In genomic region chr1:192091806-192092772, GRCm38 (mm10) we compare ENCODE assay signal across 7 mouse cellular contexts. TPM values are rescaled to one million over a fixed set of nuclear protein-coding genes. Genes with fewer than 3 reads are reported as not detected.
DNase-seq lines count a peak whose midpoint lies in the region; ATAC-seq lines count a peak whose summit lies in the region.

TSS of gene Traf5 (minus strand) at chr1:192092559.

- WGBS in embryonic facial prominence, embryonic 10.5 days = 3% methylated on average over 63 of the region's 63 CpGs
- WGBS in limb, embryonic 11.5 days = 2% methylated on average over 63 of the region's 63 CpGs
- whole genome bisulfite sequencing in midbrain, embryonic 14.5 days = 3% methylated on average over 63 of the region's 63 CpGs

- peak; percentile 84 for ATAC-seq in granulocyte monocyte progenitor cell, adult 5-6 weeks (replicated peaks; ENCODE audit: poor library complexity, severe bottlenecking)
- peak; percentile 96 for ATAC-seq in limb, embryonic 11.5 days (ENCODE audit: insufficient number of reproducible peaks, low FRiP score, low TSS enrichment, low read depth)
- peak; percentile 97 for ATAC-seq in midbrain, embryonic 14.5 days (ENCODE audit: low FRiP score, low TSS enrichment)

- peaks cover 33% of the 10 kb centered on the region for H3K27me3 ChIP-seq in embryonic facial prominence, embryonic 10.5 days (replicated peaks; ENCODE audit: low read depth, poor library complexity, severe bottlenecking)
- no peaks in the 10 kb centered on the region for H3K27me3 ChIP-seq in limb, embryonic 11.5 days (ENCODE audit: control insufficient read depth, insufficient read depth, low read length)
- H3K27me3 ChIP-seq in midbrain, embryonic 14.5 days (ENCODE audit: control insufficient read depth, insufficient read depth, low read length) = peaks cover 14% of the 10 kb centered on the region

- peak within 1 kb of the TSS; percentile 72 for H3K9ac ChIP-seq in limb, embryonic 11.5 days (ENCODE audit: low read length)
- peak within 1 kb of the TSS; percentile 42 for H3K9ac ChIP-seq in midbrain, embryonic 14.5 days (replicated peaks; ENCODE audit: low read length)

- peaks cover 19% of the 10 kb centered on the region for H3K4me1 ChIP-seq in embryonic facial prominence, embryonic 10.5 days
- 0 out of 2 replicates have a peak, but pooled peaks cover 3% of the 10 kb centered on the region for H3K4me1 ChIP-seq in limb, embryonic 11.5 days (ENCODE audit: control insufficient read depth, insufficient read depth, low read length)
- H3K4me1 ChIP-seq in midbrain, embryonic 14.5 days (ENCODE audit: control insufficient read depth, insufficient read depth, low read length) = peaks cover 6% of the 10 kb centered on the region; the same call in 1 of the 2 replicates

- H3K4me2 ChIP-seq in limb, embryonic 11.5 days (ENCODE audit: low read depth, severe bottlenecking) = peak within 1 kb of the TSS; percentile 83
- H3K4me2 ChIP-seq in midbrain, embryonic 14.5 days (ENCODE audit: low read length) = peak within 1 kb of the TSS; percentile 93

- no peaks in the 10 kb centered on the region for H3K9me3 ChIP-seq in embryonic facial prominence, embryonic 10.5 days
- no peaks in the 10 kb centered on the region for H3K9me3 ChIP-seq in limb, embryonic 11.5 days (ENCODE audit: control insufficient read depth, low read length)
- no peaks in the 10 kb centered on the region for H3K9me3 ChIP-seq in midbrain, embryonic 14.5 days (ENCODE audit: control insufficient read depth, low read length)

- DNase-seq in adrenal gland, postnatal 10 days = peak; percentile 99
- DNase-seq in embryonic facial prominence, embryonic 10.5 days (ENCODE audit: low spot score) = peak; percentile 96
- DNase-seq in kidney, adult 18-20 months = peak; percentile 98
- DNase-seq in limb, embryonic 11.5 days (ENCODE audit: low spot score) = peak; percentile 97
- DNase-seq in midbrain, embryonic 14.5 days = peak; percentile 91
- peak; percentile 99 for DNase-seq in spleen, adult 18-20 months

- H3K27ac ChIP-seq in embryonic facial prominence, embryonic 10.5 days (replicated peaks) = peak within 1 kb of the TSS; percentile 81
- no peak within 1 kb of the TSS for H3K27ac ChIP-seq in limb, embryonic 11.5 days (replicated peaks; ENCODE audit: low read depth, low read length)
- H3K27ac ChIP-seq in midbrain, embryonic 14.5 days (replicated peaks; ENCODE audit: low read depth, low read length) = no peak within 1 kb of the TSS

- H3K36me3 ChIP-seq in embryonic facial prominence, embryonic 10.5 days (replicated peaks) = no peaks in the 10 kb centered on the region
- no peaks in the 10 kb centered on the region for H3K36me3 ChIP-seq in limb, embryonic 11.5 days (ENCODE audit: control insufficient read depth, insufficient read depth, low read length)
- H3K36me3 ChIP-seq in midbrain, embryonic 14.5 days (ENCODE audit: control insufficient read depth, insufficient read depth, low read length) = no peaks in the 10 kb centered on the region

- peak within 1 kb of the TSS; percentile 68 for H3K4me3 ChIP-seq in embryonic facial prominence, embryonic 10.5 days
- H3K4me3 ChIP-seq in limb, embryonic 11.5 days (ENCODE audit: low read depth, low read length) = peak within 1 kb of the TSS; percentile 55
- peak within 1 kb of the TSS; percentile 52 for H3K4me3 ChIP-seq in midbrain, embryonic 14.5 days (replicated peaks; ENCODE audit: low read depth, low read length)

RNA-seq across cellular contexts. Expression of gene Traf5, which starts in this region (rescaled TPM):
- 10 to 100 TPM in 1 of 2 experiments, 1 to 10 TPM in 1; 8.4 to 10.6 TPM for total RNA-seq in adrenal gland, postnatal 10 days (2021)
- polyA plus RNA-seq in embryonic facial prominence, embryonic 10.5 days (2016; fragmentation: Nextera tagmentation; extraction: Ambion mirVana) = 3.1 and 4.5 TPM in 2 replicates
- total RNA-seq in granulocyte monocyte progenitor cell, adult 5-6 weeks (2014; fragmentation: Nextera tagmentation) = 4.8 and 6.2 TPM in 2 replicates
- total RNA-seq in granulocyte monocyte progenitor cell, adult 5-6 weeks (2017) = 2.7 and 4.9 TPM in 2 replicates
- 6.5 and 8.2 TPM in 2 replicates for polyA plus RNA-seq in limb, embryonic 11.5 days (2014; fragmentation: Nextera tagmentation; extraction: Ambion mirVana)
- 0.90 and 2.4 TPM in 2 replicates for polyA plus RNA-seq in midbrain, embryonic 14.5 days (2014; fragmentation: Nextera tagmentation; extraction: Ambion mirVana)
